Comparison of ENCODE assay signal across 15 mouse cellular contexts in the genomic region with DNA sequence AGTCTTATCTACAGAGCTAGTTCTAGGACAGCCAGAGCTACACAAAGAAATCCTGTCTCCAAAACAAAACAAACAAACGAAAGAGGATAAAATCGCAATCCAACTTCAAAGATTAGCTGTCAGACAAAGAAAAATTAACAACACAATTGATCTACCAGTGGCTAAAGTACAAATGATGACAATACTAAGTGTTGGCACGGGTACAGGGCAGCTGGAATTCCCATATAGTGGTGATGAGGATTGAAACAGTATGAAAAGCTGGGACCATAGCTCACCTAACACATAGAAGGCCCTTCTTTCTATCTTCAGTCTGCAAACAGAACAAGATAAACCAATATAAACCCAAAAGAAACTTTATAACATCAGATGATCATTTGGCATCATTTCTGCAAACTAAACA. TPM values are rescaled to one million over a fixed set of nuclear protein-coding genes. Genes with fewer than 3 reads are reported as not detected.
"Had no signal": no experiment of that assay in that cellular context is flagged by ENCODE, and none has a peak within 500 bp of the region (broad histone marks: within the 10 kb centered on the region; RNA-seq: fewer than 3 reads in every experiment).

No protein-coding gene starts in this region.

- H3K27ac ChIP-seq: lung, embryonic 15.5 days; macrophage; midbrain, embryonic 12.5 days; neural tube, embryonic 12.5 days; stomach, embryonic 15.5 days; stomach, postnatal 0 days had no signal

- DNase-seq: liver, postnatal 0 days; lung, adult 2 months; midbrain, embryonic 14.5 days; right cerebral cortex, postnatal 14 days; thymus, adult 2 months; thymus, postnatal 25 days; thymus, postnatal 4 days had no signal

- H3K4me3 ChIP-seq: lung, embryonic 15.5 days; megakaryocyte, embryonic 14.5 days; midbrain, embryonic 12.5 days; neural tube, embryonic 12.5 days; stomach, embryonic 15.5 days had no signal

- H3K4me1 ChIP-seq: midbrain, embryonic 12.5 days; neural tube, embryonic 12.5 days had no signal

RNA-seq across cellular contexts. Expression of a gene that starts 29.5 kb away (rescaled TPM):
- total RNA-seq: monocyte, adult 5-6 weeks had no signal
